16 mouse cellular contexts compared by ENCODE assay signal in the genomic region with DNA sequence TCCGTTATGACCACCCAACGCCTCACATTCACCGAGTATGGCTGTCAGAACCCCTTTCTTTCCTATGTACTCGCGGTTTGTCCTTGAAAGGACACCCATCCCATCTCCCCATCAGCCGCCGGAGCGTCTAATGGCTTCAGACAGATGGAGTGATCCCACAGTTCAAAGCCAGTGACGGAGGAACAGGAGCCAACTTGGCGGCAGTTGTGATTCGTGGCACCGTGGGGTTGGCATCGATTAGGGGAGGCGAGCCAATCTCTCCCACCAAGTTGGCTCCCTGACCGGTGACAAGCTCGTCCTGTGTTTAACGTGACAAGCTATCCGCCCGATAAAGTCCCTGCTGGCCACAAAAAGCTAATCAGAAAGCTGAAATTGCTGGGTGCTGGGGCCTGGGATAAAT. TPM values are rescaled to one million over a fixed set of nuclear protein-coding genes. Genes with fewer than 3 reads are reported as not detected.
A peak's percentile ranks its signal among the peaks of the same experiment; 100 is the strongest.
DNase-seq lines count a peak whose midpoint lies in the region; ATAC-seq and TF ChIP-seq lines count a peak whose summit lies in the region.
"Had no signal": no experiment of that assay in that cellular context is flagged by ENCODE, and none has a peak within 500 bp of the region (broad histone marks: within the 10 kb centered on the region; RNA-seq: fewer than 3 reads in every experiment).

No protein-coding gene starts in this region.

- DNase-seq in left cerebral cortex, postnatal 36 days (ENCODE audit: low spot score in 2 of 2) = peak; percentile 42 to 65
- DNase-seq in left cerebral cortex, adult 11 months (ENCODE audit: low spot score) = no peak
- DNase-seq in cerebellum, adult 2 months = peak; percentile 85 to 86
- DNase-seq in layer of hippocampus, postnatal 36 days = peak; percentile 80 to 82
- no peak for DNase-seq in kidney, postnatal 36 days
- DNase-seq: adrenal gland, postnatal 10 days; embryo, embryonic 11 days; gastrocnemius, postnatal 25 days; liver, embryonic 13.5 days; lung, postnatal 4 days; thymus, postnatal 36 days had no signal

- WGBS in cerebellum, adult 2 months = 9% methylated on average over 19 of the region's 19 CpGs
- whole genome bisulfite sequencing in forebrain, embryonic 16.5 days = 32% methylated on average over 19 of the region's 19 CpGs

- TF ChIP-seq CTCF in cerebellum, adult 2 months (IDR thresholded peaks at IDR 0.05; ENCODE audit: borderline replicate concordance, insufficient read depth, low read depth, low read length) = no peak

- peak overlapping the region; percentile 43 for H3K27ac ChIP-seq in cerebellum, adult 2 months (ENCODE audit: insufficient read depth, low read length)
- peak overlapping the region; percentile 43 for H3K27ac ChIP-seq in forebrain, embryonic 16.5 days (ENCODE audit: low read length)
- H3K27ac ChIP-seq: liver, embryonic 13.5 days; neural tube, embryonic 12.5 days had no signal

- H3K9me3 ChIP-seq in forebrain, embryonic 16.5 days (ENCODE audit: control insufficient read depth, low read length) = no peaks in the 10 kb centered on the region
- H3K9me3 ChIP-seq: liver, embryonic 13.5 days; neural tube, embryonic 12.5 days had no signal

- no peak overlapping the region for H3K9ac ChIP-seq in forebrain, embryonic 16.5 days (replicated peaks; ENCODE audit: low read depth, low read length)
- H3K9ac ChIP-seq: liver, embryonic 13.5 days; neural tube, embryonic 12.5 days had no signal

- intact Hi-C loops in left cerebral cortex, postnatal 36 days (cut with DNase I) = loop anchor here (5.0 kb wide), 1 partner anchor 45 kb away; no protein-coding TSS in a partner anchor

- no peak for TF ChIP-seq POLR2A in cerebellum, adult 2 months (IDR thresholded peaks at IDR 0.05; ENCODE audit: borderline replicate concordance, insufficient read depth, low read length)

- H3K4me2 ChIP-seq in forebrain, embryonic 16.5 days (ENCODE audit: low read length) = peak overlapping the region; percentile 27
- H3K4me2 ChIP-seq: liver, embryonic 13.5 days; neural tube, embryonic 12.5 days had no signal

- ATAC-seq in forebrain, embryonic 16.5 days = peak; percentile 45
- ATAC-seq in erythroblast, adult 5-6 weeks (replicated peaks; ENCODE audit: low FRiP score, poor library complexity, severe bottlenecking) = no peak
- ATAC-seq in erythroid progenitor cell, adult 5-6 weeks (replicated peaks; ENCODE audit: low FRiP score, poor library complexity, severe bottlenecking) = no peak
- ATAC-seq: intestine, postnatal 0 days had no signal

- H3K4me3 ChIP-seq in cerebellum, adult 2 months (replicated peaks; ENCODE audit: insufficient read depth, low read depth, low read length) = no peak overlapping the region
- H3K4me3 ChIP-seq in forebrain, embryonic 16.5 days (replicated peaks; ENCODE audit: low read length) = no peak overlapping the region
- H3K4me3 ChIP-seq: liver, embryonic 13.5 days; neural tube, embryonic 12.5 days had no signal

- H3K36me3 ChIP-seq in forebrain, embryonic 16.5 days (ENCODE audit: control insufficient read depth, insufficient read depth) = no peaks in the 10 kb centered on the region
- H3K36me3 ChIP-seq: liver, embryonic 13.5 days; neural tube, embryonic 12.5 days had no signal

- H3K4me1 ChIP-seq in cerebellum, adult 2 months (ENCODE audit: control insufficient read depth, insufficient read depth, low read length) = peaks cover 51% of the 10 kb centered on the region
- H3K4me1 ChIP-seq in forebrain, embryonic 16.5 days (replicated peaks; ENCODE audit: control insufficient read depth, insufficient read depth, low read length) = peaks cover 31% of the 10 kb centered on the region
- H3K4me1 ChIP-seq: liver, embryonic 13.5 days had no signal

- no peaks in the 10 kb centered on the region for H3K27me3 ChIP-seq in cerebellum, adult 2 months (ENCODE audit: control insufficient read depth, insufficient read depth, low read length)
- H3K27me3 ChIP-seq in forebrain, embryonic 16.5 days (replicated peaks; ENCODE audit: control insufficient read depth, insufficient read depth, low read length) = no peaks in the 10 kb centered on the region

RNA-seq across cellular contexts. Expression of a gene that starts 50.0 kb away (rescaled TPM):
- total RNA-seq in left cerebral cortex, postnatal 36 days (2021) = 100 to 1,000 TPM; 163 to 173 TPM
- polyA plus RNA-seq in cerebellum, adult 2 months (2012; rRNA removed) = 81.5 and 93.9 TPM in 2 replicates
- 32.2 and 41.9 TPM in 2 replicates for polyA plus RNA-seq in forebrain, embryonic 16.5 days (2015; fragmentation: Nextera tagmentation; extraction: Ambion mirVana)
- total RNA-seq in layer of hippocampus, postnatal 36 days (2021) = 100 to 1,000 TPM; 224 to 226 TPM
- not detected in 2 replicates for total RNA-seq in erythroblast, adult 5-6 weeks (2015; ENCODE audit: low replicate concordance)
- total RNA-seq in erythroblast, adult 5-6 weeks (2017; ENCODE audit: low replicate concordance) = not detected in 2 replicates
- not detected in 2 replicates for total RNA-seq in erythroid progenitor cell, adult 5-6 weeks (2015; ENCODE audit: low replicate concordance)
- not detected in 2 replicates for total RNA-seq in erythroid progenitor cell, adult 5-6 weeks (2017; ENCODE audit: low replicate concordance)
- total RNA-seq: gastrocnemius, postnatal 25 days had no signal

Comparison
In these comparisons a context has a peak if more than half of its experiments do, and no peak if none do; other contexts are left out.
1. DNase-seq: peak in left cerebral cortex, postnatal 36 days (2 of 2), cerebellum, adult 2 months (2 of 2) and layer of hippocampus, postnatal 36 days (2 of 2); none in left cerebral cortex, adult 11 months (single experiment) and kidney, postnatal 36 days (0 of 2).
2. RNA of a gene that starts 50.0 kb away (total RNA-seq): 224 to 226 TPM in layer of hippocampus, postnatal 36 days and 163 to 173 TPM in left cerebral cortex, postnatal 36 days; not detected in erythroblast, adult 5-6 weeks and not detected in erythroid progenitor cell, adult 5-6 weeks; every median in the first group is over 100 times any median in the second.